Mouse (Mus musculus): ENCODE measurements around the gene Fut2. TPM values are rescaled to one million over a fixed set of nuclear protein-coding genes. Genes with fewer than 3 reads are reported as not detected.
"Not testable (repeated sequence)": the region's sequence is repeated elsewhere in the genome, so short reads cannot be mapped to it uniquely, and the experiment has no call there.

The Fut2 gene
- polyA plus RNA-seq, 1 experiment from 2014 or later: 0.33 TPM

GRCm38 (mm10) chr7:45683396-45684050 lies 17.3 kb upstream of the Fut2 start, which contains the start of gene Ntn5:
Gene Ntn5 (plus strand): TSS chr7:45684022.
- H3K4me1 ChIP-seq: peaks cover 5% of the 10 kb centered on the region; the same call in 1 of the 2 replicates
- no peak within 1 kb of the TSS for H3K4me2 ChIP-seq (replicated peaks)
- H3K9ac ChIP-seq (replicated peaks): no peak within 1 kb of the TSS
- no peaks in the 10 kb centered on the region for H3K9me3 ChIP-seq
- 0 out of 2 replicates have a peak, but pooled peaks have one; percentile 8 for ATAC-seq (ENCODE audit: low FRiP score, low read depth)
- no peak within 1 kb of the TSS for H3K27ac ChIP-seq (replicated peaks)
- no peaks in the 10 kb centered on the region for H3K36me3 ChIP-seq
- peaks cover 24% of the 10 kb centered on the region for H3K27me3 ChIP-seq
- H3K4me3 ChIP-seq: no peak within 1 kb of the TSS
- WGBS: 75% methylated on average over 7 of the region's 7 CpGs

- H3K4me2 ChIP-seq (replicated peaks): peak overlapping the region; percentile 38; the same call in 1 of the 2 replicates
- 28% methylated on average over 14 of the region's 14 CpGs for whole genome bisulfite sequencing
- peak overlapping the region; percentile 69 for H3K27ac ChIP-seq (replicated peaks)
- ATAC-seq (ENCODE audit: low FRiP score, low read depth): peak; percentile 88
- no peaks in the 10 kb centered on the region for H3K9me3 ChIP-seq
- peaks cover 5% of the 10 kb centered on the region; the same call in 1 of the 2 replicates for H3K4me1 ChIP-seq
- H3K36me3 ChIP-seq: no peaks in the 10 kb centered on the region
- H3K9ac ChIP-seq (replicated peaks): peak overlapping the region; percentile 45; the same call in 1 of the 2 replicates
- H3K4me3 ChIP-seq: peak overlapping the region; percentile 17; the same call in 1 of the 2 replicates
- peaks cover 24% of the 10 kb centered on the region for H3K27me3 ChIP-seq
These were observed 16.2 kb upstream of the Fut2 start for GRCm38 (mm10) chr7:45682144-45683126.

- no peak for ATAC-seq (ENCODE audit: low FRiP score, low read depth)
- Histone ChIP-seq H3K4me2 (replicated peaks) (no peak overlapping the region), H3K27me3 (peaks cover 17% of the 10 kb centered on the region; the same call in 1 of the 2 replicates), H3K4me3 (no peak overlapping the region), H3K9ac (replicated peaks) (no peak overlapping the region), H3K36me3 (no peaks in the 10 kb centered on the region), H3K9me3 (no peaks in the 10 kb centered on the region), H3K27ac (replicated peaks) (no peak overlapping the region), H3K4me1 (peaks cover 5% of the 10 kb centered on the region; the same call in 1 of the 2 replicates)
- WGBS: 86% methylated on average over 8 of the region's 8 CpGs
These were observed 15.0 kb upstream of the Fut2 start for GRCm38 (mm10) chr7:45681046-45681736.

GRCm38 (mm10) chr7:45679966-45680621 lies 13.9 kb upstream of the Fut2 start:
- Histone ChIP-seq H3K27ac (replicated peaks) (no peak overlapping the region), H3K4me1 (peaks cover 5% of the 10 kb centered on the region; the same call in 1 of the 2 replicates), H3K4me3 (no peak overlapping the region), H3K36me3 (no peaks in the 10 kb centered on the region), H3K9me3 (no peaks in the 10 kb centered on the region), H3K9ac (replicated peaks) (no peak overlapping the region), H3K27me3 (peaks cover 7% of the 10 kb centered on the region; the same call in 1 of the 2 replicates), H3K4me2 (replicated peaks) (no peak overlapping the region)
- no peak for ATAC-seq (ENCODE audit: low FRiP score, low read depth)
- WGBS: 67% methylated on average over 14 of the region's 14 CpGs

GRCm38 (mm10) chr7:45678513-45678912 lies 12.3 kb upstream of the Fut2 start:
- 92% methylated on average over 14 of the region's 14 CpGs for WGBS

GRCm38 (mm10) chr7:45677627-45678295 lies 11.6 kb upstream of the Fut2 start:
- Histone ChIP-seq H3K27ac (replicated peaks) (no peak overlapping the region), H3K4me2 (replicated peaks) (no peak overlapping the region), H3K4me3 (no peak overlapping the region), H3K27me3 (0 out of 2 replicates have a peak, but pooled peaks cover 4% of the 10 kb centered on the region), H3K36me3 (no peaks in the 10 kb centered on the region), H3K4me1 (peaks cover 5% of the 10 kb centered on the region; the same call in 1 of the 2 replicates), H3K9ac (replicated peaks) (no peak overlapping the region), H3K9me3 (no peaks in the 10 kb centered on the region)
- ATAC-seq (ENCODE audit: low FRiP score, low read depth): no peak
- WGBS: 75% methylated on average over 7 of the region's 7 CpGs

More at GRCm38 (mm10) chr7:45678513-45678912, 12.3 kb upstream of the Fut2 start:
- H3K36me3 ChIP-seq: no peaks in the 10 kb centered on the region
- no peak overlapping the region for H3K4me2 ChIP-seq (replicated peaks)
- H3K4me3 ChIP-seq: no peak overlapping the region
- H3K27me3 ChIP-seq: 0 out of 2 replicates have a peak, but pooled peaks cover 4% of the 10 kb centered on the region
- H3K9ac ChIP-seq (replicated peaks): no peak overlapping the region
- H3K4me1 ChIP-seq: peaks cover 5% of the 10 kb centered on the region; the same call in 1 of the 2 replicates
- H3K27ac ChIP-seq (replicated peaks): no peak overlapping the region
- ATAC-seq (ENCODE audit: low FRiP score, low read depth): no peak
- H3K9me3 ChIP-seq: no peaks in the 10 kb centered on the region

- Histone ChIP-seq H3K4me2 (replicated peaks) (no peak overlapping the region), H3K36me3 (no peaks in the 10 kb centered on the region)
These were observed 2.7 kb upstream of the Fut2 start for GRCm38 (mm10) chr7:45668921-45669320.

GRCm38 (mm10) chr7:45667761-45668160 lies 1.6 kb upstream of the Fut2 start:
- no peaks in the 10 kb centered on the region for H3K36me3 ChIP-seq
- H3K9ac ChIP-seq (replicated peaks): no peak overlapping the region
- H3K27ac ChIP-seq (replicated peaks): no peak overlapping the region
- WGBS: 78% methylated on average over 14 of the region's 14 CpGs
- H3K9me3 ChIP-seq: no peaks in the 10 kb centered on the region
- no peak overlapping the region for H3K4me3 ChIP-seq
- peaks cover 10% of the 10 kb centered on the region; the same call in 1 of the 2 replicates for H3K27me3 ChIP-seq
- no peak overlapping the region for H3K4me2 ChIP-seq (replicated peaks)
- no peaks in the 10 kb centered on the region for H3K4me1 ChIP-seq
- no peak for ATAC-seq (ENCODE audit: low FRiP score, low read depth)

More at GRCm38 (mm10) chr7:45668921-45669320, 2.7 kb upstream of the Fut2 start:
- WGBS: 96% methylated on average over 9 of the region's 9 CpGs
- Histone ChIP-seq H3K4me1 (no peaks in the 10 kb centered on the region), H3K27ac (replicated peaks) (no peak overlapping the region), H3K4me3 (no peak overlapping the region), H3K27me3 (peaks cover 14% of the 10 kb centered on the region; the same call in 1 of the 2 replicates), H3K9ac (replicated peaks) (no peak overlapping the region), H3K9me3 (no peaks in the 10 kb centered on the region)
- ATAC-seq (ENCODE audit: low FRiP score, low read depth): no peak

GRCm38 (mm10) chr7:45665303-45666138 lies 673 bp downstream of the Fut2 start:
- no peak overlapping the region for H3K4me3 ChIP-seq
- H3K27ac ChIP-seq (replicated peaks): no peak overlapping the region
- 60% methylated on average over 13 of the region's 13 CpGs for WGBS
- no peaks in the 10 kb centered on the region for H3K9me3 ChIP-seq
- no peak overlapping the region for H3K9ac ChIP-seq (replicated peaks)
- no peaks in the 10 kb centered on the region for H3K4me1 ChIP-seq
- H3K36me3 ChIP-seq: no peaks in the 10 kb centered on the region
- H3K4me2 ChIP-seq (replicated peaks): no peak overlapping the region
- peaks cover 7% of the 10 kb centered on the region; the same call in 1 of the 2 replicates for H3K27me3 ChIP-seq
- no peak for ATAC-seq (ENCODE audit: low FRiP score, low read depth)

GRCm38 (mm10) chr7:45661702-45662101 lies 4.5 kb downstream of the Fut2 start:
- H3K9me3 ChIP-seq; H3K9ac ChIP-seq (replicated peaks); H3K27ac ChIP-seq (replicated peaks); H3K36me3 ChIP-seq; H3K4me1 ChIP-seq; H3K4me2 ChIP-seq (replicated peaks); ATAC-seq (ENCODE audit: low FRiP score, low read depth); H3K27me3 ChIP-seq; H3K4me3 ChIP-seq: not testable (repeated sequence)
- 89% methylated on average over 6 of the region's 6 CpGs for WGBS

Measured in midbrain, embryonic 12.5 days (tissue).